Mouse (Mus musculus): ENCODE measurements around the gene Kcnip1. TPM values are rescaled to one million over a fixed set of nuclear protein-coding genes. Genes with fewer than 3 reads are reported as not detected.
A peak's percentile ranks its signal among the peaks of the same experiment; 100 is the strongest.

The Kcnip1 gene
- polyA plus RNA-seq, 1 experiment from 2014 or later = 3.9 TPM

DNA sequence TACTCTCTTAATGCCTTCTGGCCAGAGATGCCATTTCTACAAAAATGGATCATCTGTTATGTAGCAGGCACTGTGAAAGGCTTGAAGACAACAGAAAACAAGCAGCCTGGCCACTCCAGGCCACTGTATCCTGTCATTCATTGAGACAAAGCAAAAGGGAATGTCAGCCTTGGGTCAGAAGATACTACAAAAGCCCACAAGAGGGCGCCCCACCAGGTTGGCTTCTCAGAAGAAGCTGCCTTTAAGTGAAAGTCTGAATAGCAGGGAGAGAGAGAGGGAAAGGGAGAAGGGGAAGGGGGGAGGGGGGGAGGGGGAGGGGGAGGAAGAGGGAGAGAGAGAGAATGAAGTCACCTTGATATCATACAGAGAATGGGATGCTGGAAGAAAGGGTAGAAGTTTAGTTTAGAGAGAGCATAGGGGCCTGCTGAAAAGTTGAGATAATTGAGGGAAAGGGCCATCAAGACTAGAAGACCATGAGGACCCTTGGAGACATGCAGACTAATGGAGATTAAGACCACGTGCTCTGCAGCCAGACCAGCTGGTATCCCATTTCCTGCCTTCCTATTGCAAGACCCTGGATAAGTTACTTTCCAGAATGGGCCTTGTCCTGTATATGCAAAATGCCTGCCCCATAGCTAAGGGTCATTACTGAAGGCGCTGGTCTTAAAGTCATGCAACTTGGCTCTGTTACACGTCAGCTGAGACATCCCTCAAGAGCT lies 48.7 kb downstream of the Kcnip1 start:
- ATAC-seq (ENCODE audit: low FRiP score, low TSS enrichment) (no peak), DNase-seq (ENCODE audit: low spot score) (no peak)
- H3K36me3 ChIP-seq (ENCODE audit: control insufficient read depth, insufficient read depth, low read length) = no peaks in the 10 kb centered on the region
- no peak overlapping the region for H3K27ac ChIP-seq (replicated peaks)
- H3K9me3 ChIP-seq (ENCODE audit: control insufficient read depth, low read length) = no peaks in the 10 kb centered on the region
- no peak overlapping the region for H3K4me2 ChIP-seq (replicated peaks; ENCODE audit: low read depth)
- H3K4me3 ChIP-seq (ENCODE audit: low read depth, low read length) = no peak overlapping the region
- no peaks in the 10 kb centered on the region for H3K27me3 ChIP-seq (ENCODE audit: control insufficient read depth, insufficient read depth, low read length)
- no peak overlapping the region for H3K9ac ChIP-seq (ENCODE audit: low read length)
- WGBS = 56% methylated on average over 4 of the region's 4 CpGs
- TF ChIP-seq EP300 (optimal IDR thresholded peaks at IDR 0.05) = no peak
- peak; percentile 62 for TF ChIP-seq CTCF (IDR thresholded peaks at IDR 0.05; ENCODE audit: low read depth)
- H3K4me1 ChIP-seq (replicated peaks; ENCODE audit: control insufficient read depth, insufficient read depth) = no peaks in the 10 kb centered on the region

DNA sequence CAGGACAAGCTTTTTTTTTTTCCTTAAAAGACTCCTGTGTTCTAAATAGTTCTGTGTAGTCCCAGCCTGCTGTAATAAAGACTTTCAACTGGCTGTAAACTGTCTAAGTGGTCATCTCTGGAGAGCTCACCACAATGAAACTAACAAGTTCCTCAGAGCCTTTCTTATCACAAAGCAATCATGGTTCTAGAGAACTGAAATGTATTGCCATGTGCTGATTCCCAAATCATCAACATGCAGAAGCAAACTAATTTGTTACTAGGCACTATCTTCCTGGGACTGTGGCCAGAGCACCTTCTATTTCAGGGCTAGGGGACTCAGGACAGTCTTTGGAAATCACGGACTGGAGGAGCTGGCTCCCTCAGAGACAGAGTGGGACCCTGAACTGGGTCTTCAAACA lies 49.4 kb downstream of the Kcnip1 start:
- Histone ChIP-seq H3K36me3 (ENCODE audit: control insufficient read depth, insufficient read depth, low read length) (no peaks in the 10 kb centered on the region), H3K27ac (replicated peaks) (no peak overlapping the region), H3K4me2 (replicated peaks; ENCODE audit: low read depth) (no peak overlapping the region), H3K9me3 (ENCODE audit: control insufficient read depth, low read length) (no peaks in the 10 kb centered on the region), H3K27me3 (ENCODE audit: control insufficient read depth, insufficient read depth, low read length) (no peaks in the 10 kb centered on the region), H3K9ac (ENCODE audit: low read length) (no peak overlapping the region), H3K4me1 (replicated peaks; ENCODE audit: control insufficient read depth, insufficient read depth) (no peaks in the 10 kb centered on the region), H3K4me3 (ENCODE audit: low read depth, low read length) (no peak overlapping the region)
- ATAC-seq (ENCODE audit: low FRiP score, low TSS enrichment) (no peak), DNase-seq (ENCODE audit: low spot score) (no peak)
- TF ChIP-seq EP300 (optimal IDR thresholded peaks at IDR 0.05) (no peak), CTCF (IDR thresholded peaks at IDR 0.05; ENCODE audit: low read depth) (no peak)
- 91% methylated on average over 1 of the region's 1 CpGs for WGBS

- no peak for TF ChIP-seq EP300 (optimal IDR thresholded peaks at IDR 0.05)
- TF ChIP-seq CTCF (IDR thresholded peaks at IDR 0.05; ENCODE audit: low read depth) = no peak
- no peak overlapping the region for H3K4me2 ChIP-seq (replicated peaks; ENCODE audit: low read depth)
- no peaks in the 10 kb centered on the region for H3K27me3 ChIP-seq (ENCODE audit: control insufficient read depth, insufficient read depth, low read length)
- H3K4me1 ChIP-seq (replicated peaks; ENCODE audit: control insufficient read depth, insufficient read depth) = no peaks in the 10 kb centered on the region
- ATAC-seq (ENCODE audit: low FRiP score, low TSS enrichment) = no peak
- no peaks in the 10 kb centered on the region for H3K9me3 ChIP-seq (ENCODE audit: control insufficient read depth, low read length)
- 76% methylated on average over 4 of the region's 4 CpGs for WGBS
- H3K27ac ChIP-seq (replicated peaks) = no peak overlapping the region
- H3K9ac ChIP-seq (ENCODE audit: low read length) = no peak overlapping the region
- DNase-seq (ENCODE audit: low spot score) = no peak
- no peaks in the 10 kb centered on the region for H3K36me3 ChIP-seq (ENCODE audit: control insufficient read depth, insufficient read depth, low read length)
- no peak overlapping the region for H3K4me3 ChIP-seq (ENCODE audit: low read depth, low read length)
These were observed 53.4 kb downstream of the Kcnip1 start for GRCm38 (mm10) chr11:33939456-33940113.

DNA sequence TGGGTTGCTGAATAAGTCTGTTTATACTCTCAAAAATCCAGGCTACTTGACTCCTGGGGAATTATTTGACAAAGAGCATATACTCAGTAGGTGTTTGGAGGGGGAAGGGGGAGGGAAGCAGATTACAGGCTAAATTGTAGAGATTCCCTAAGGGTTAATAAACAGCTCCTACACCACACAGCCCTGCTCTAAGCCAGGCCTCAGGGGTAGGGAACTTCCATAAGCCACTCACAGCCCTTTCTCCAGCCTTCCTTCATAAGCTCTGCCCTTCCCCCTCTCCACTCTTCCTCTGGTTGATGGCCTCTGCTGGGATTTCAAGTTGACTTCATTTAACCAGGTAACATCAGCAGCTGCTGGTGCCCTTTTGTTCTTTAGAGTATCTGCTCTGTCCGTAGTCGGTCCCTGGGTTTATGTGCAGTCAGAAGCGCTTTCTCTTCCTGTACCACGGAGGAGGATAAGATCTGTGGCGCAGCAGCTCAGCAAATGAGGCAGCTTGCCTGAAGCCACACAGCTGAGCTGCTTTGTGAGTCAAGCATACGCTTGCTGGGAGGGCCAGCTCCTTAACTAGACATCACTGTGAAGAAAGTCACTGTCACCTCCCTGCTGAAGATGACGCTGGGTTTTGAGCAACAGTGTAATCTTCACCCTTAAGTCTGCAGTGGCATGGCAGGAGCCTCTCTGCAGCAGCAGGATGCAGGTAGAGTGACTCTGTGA lies 54.2 kb downstream of the Kcnip1 start:
- DNase-seq (ENCODE audit: low spot score) (no peak), ATAC-seq (ENCODE audit: low FRiP score, low TSS enrichment) (no peak)
- H3K36me3 ChIP-seq (ENCODE audit: control insufficient read depth, insufficient read depth, low read length) = no peaks in the 10 kb centered on the region
- H3K27me3 ChIP-seq (ENCODE audit: control insufficient read depth, insufficient read depth, low read length) = no peaks in the 10 kb centered on the region
- no peak overlapping the region for H3K4me3 ChIP-seq (ENCODE audit: low read depth, low read length)
- no peaks in the 10 kb centered on the region for H3K4me1 ChIP-seq (replicated peaks; ENCODE audit: control insufficient read depth, insufficient read depth)
- H3K4me2 ChIP-seq (replicated peaks; ENCODE audit: low read depth) = no peak overlapping the region
- TF ChIP-seq CTCF (IDR thresholded peaks at IDR 0.05; ENCODE audit: low read depth) (no peak), EP300 (optimal IDR thresholded peaks at IDR 0.05) (no peak)
- no peaks in the 10 kb centered on the region for H3K9me3 ChIP-seq (ENCODE audit: control insufficient read depth, low read length)
- no peak overlapping the region for H3K27ac ChIP-seq (replicated peaks)
- WGBS = 62% methylated on average over 7 of the region's 7 CpGs
- no peak overlapping the region for H3K9ac ChIP-seq (ENCODE audit: low read length)

DNA sequence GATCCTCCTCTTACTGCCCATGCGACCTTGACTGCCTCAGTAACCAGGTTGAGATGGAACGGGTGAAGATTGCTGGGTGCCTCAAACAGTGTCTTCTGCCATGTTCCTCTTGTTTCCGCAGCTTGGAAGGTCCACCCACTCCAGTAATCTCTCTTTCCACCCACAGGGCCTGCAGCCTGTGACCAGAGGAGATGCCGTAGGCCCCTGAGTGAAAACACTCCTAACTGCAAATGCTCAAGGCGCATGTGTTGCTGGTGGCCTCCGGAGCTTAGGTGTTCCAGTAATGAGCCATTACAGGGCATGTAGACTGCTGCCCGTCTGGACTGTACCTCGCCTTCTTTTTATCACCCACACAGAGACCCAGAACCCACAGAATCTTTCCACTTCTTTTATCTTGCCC lies 55.3 kb downstream of the Kcnip1 start:
- no peak for TF ChIP-seq EP300 (optimal IDR thresholded peaks at IDR 0.05)
- no peak for TF ChIP-seq CTCF (IDR thresholded peaks at IDR 0.05; ENCODE audit: low read depth)
- DNase-seq (ENCODE audit: low spot score) = no peak
- 80% methylated on average over 8 of the region's 8 CpGs for WGBS

GRCm38 (mm10) chr11:33934286-33934685 lies 58.7 kb downstream of the Kcnip1 start:
- Histone ChIP-seq H3K4me3 (ENCODE audit: low read depth, low read length) (no peak overlapping the region), H3K27me3 (ENCODE audit: control insufficient read depth, insufficient read depth, low read length) (no peaks in the 10 kb centered on the region), H3K36me3 (ENCODE audit: control insufficient read depth, insufficient read depth, low read length) (no peaks in the 10 kb centered on the region), H3K4me2 (replicated peaks; ENCODE audit: low read depth) (no peak overlapping the region), H3K27ac (replicated peaks) (no peak overlapping the region), H3K9ac (ENCODE audit: low read length) (no peak overlapping the region), H3K9me3 (ENCODE audit: control insufficient read depth, low read length) (no peaks in the 10 kb centered on the region), H3K4me1 (replicated peaks; ENCODE audit: control insufficient read depth, insufficient read depth) (no peaks in the 10 kb centered on the region)
- TF ChIP-seq EP300 (optimal IDR thresholded peaks at IDR 0.05) (no peak), CTCF (IDR thresholded peaks at IDR 0.05; ENCODE audit: low read depth) (peak; percentile 47)
- no peak for DNase-seq (ENCODE audit: low spot score)
- ATAC-seq (ENCODE audit: low FRiP score, low TSS enrichment) = no peak
- WGBS = 58% methylated on average over 9 of the region's 9 CpGs

More for the DNA sequence above, 55.3 kb downstream of the Kcnip1 start:
- Histone ChIP-seq H3K27ac (replicated peaks) (no peak overlapping the region), H3K4me1 (replicated peaks; ENCODE audit: control insufficient read depth, insufficient read depth) (no peaks in the 10 kb centered on the region), H3K4me2 (replicated peaks; ENCODE audit: low read depth) (no peak overlapping the region), H3K9ac (ENCODE audit: low read length) (no peak overlapping the region), H3K4me3 (ENCODE audit: low read depth, low read length) (no peak overlapping the region), H3K27me3 (ENCODE audit: control insufficient read depth, insufficient read depth, low read length) (no peaks in the 10 kb centered on the region), H3K36me3 (ENCODE audit: control insufficient read depth, insufficient read depth, low read length) (no peaks in the 10 kb centered on the region), H3K9me3 (ENCODE audit: control insufficient read depth, low read length) (no peaks in the 10 kb centered on the region)
- ATAC-seq (ENCODE audit: low FRiP score, low TSS enrichment) = no peak

Data from stomach, postnatal 0 days (tissue).